Mouse (Mus musculus): ENCODE data around the gene Sirt1.
A peak's percentile ranks its signal among the peaks of the same experiment; 100 is the strongest.

Gene Sirt1

DNA sequence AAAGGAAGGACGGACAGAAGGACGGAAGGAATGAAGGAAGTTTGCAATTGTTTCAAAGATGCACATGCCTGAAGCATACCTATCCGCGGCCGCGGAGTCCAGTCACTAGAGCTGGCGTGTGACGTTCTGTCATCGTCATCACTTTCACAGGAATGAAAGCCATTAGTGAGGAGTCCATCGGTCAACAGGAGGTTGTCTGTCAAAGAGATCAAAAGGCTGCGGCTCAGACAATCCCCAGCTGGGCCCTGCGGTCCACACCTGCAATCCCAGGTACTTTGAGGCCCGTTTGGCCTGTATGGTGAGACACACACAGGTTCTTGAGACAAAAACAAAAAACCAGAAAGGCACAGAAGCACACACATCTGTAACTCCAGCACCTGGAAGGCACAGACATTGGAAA, 44.6 kb downstream of the Sirt1 start:
- no peak for DNase-seq (ENCODE audit: low read depth, low spot score)

DNA sequence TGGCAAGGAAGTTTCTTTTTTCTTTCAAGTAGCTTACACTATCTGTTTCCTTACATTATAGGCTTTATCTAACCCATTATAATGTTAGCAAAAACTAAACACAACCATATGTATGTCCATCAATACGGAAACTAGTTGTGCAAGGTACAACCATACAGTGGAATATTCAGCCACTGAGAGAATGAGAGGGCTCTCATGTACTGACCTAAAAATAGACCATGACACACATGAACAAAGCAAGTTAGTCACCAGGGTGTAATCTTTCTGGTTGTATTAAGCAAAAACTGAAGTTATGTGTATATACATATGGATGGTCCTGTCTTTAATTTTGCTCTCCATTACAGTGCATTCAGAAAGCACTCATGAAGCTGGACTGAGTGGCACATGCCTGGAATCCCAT, 54.4 kb downstream of the Sirt1 start:
- no peak for DNase-seq (ENCODE audit: low read depth, low spot score)

DNA sequence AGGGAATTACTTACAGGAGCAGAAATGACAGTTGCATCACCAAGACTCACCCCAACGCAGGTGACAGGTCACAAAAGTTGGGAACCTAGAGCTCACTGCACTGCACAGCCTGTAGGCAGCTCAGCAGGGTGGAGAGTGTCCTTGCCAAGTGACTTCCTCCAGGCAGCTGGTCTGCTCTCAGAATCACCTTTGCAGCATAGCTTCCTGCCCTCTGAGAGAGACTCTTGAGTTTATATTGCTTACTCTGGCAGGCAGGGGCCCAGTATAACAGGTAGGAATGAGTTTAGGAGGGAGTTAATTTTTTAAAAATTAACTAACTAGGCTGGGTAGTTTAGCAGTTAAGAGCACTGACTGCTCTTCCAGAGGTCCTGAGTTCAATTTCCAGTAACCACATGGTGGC, 67.8 kb downstream of the Sirt1 start:
- no peak for DNase-seq (ENCODE audit: low read depth, low spot score)

DNA sequence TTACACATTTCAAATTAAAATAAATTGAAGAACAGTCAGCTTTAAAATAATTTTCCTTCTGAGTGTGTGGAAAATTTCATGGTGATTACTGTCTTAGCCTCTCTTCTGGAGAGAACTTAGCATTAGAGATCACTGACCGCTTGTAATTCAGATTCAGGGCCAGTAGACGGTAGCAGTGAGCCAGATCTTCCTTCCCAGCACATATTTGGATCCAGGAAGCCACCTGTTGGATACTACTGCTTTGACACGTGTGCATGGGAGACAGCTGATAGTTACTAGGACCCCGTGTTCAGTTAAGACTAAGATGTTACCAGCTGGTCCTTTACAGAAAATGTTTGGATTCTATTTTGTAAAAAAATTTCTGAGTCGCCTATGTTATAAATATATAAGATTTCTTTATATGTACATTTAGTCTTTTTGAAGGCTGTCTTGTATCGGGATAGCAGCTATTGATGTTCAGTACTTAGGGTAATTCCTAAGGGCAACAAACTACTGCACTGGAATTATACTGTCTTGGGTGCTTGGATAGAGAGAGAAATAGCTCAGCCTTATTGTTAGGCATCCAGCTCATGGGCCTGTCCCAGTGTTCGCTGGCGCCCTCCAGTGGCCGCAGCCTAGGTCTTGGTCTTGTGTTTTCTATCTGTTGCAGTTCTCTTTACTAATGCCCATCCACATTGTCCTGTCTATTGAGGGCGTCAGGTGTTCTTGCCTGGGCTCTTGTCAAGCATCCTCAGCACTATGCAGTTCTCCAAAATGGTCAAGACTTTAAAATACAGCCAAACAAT, 72.7 kb downstream of the Sirt1 start:
- peak; percentile 63 for DNase-seq (ENCODE audit: low read depth, low spot score)

DNA sequence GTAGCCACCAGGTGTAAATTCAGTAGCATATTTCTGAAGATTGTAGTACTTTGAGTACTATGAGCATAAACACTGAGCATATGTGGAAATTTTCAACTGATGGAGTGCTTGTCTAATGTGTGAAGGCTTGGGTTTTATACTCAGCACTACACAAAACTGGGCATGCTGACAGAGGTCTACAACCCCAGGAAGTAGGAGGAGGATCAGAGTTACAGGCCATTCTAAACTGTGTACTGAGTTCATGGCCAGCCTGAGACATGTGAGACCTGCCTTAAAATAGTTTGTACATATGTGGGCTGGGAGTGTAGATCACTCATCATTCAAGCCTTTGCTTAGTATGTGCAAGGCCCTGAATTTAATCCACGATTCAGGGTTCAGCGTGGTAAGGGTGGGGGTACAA, 79.1 kb downstream of the Sirt1 start:
- peak; percentile 58 for DNase-seq (ENCODE audit: low read depth, low spot score)

DNA sequence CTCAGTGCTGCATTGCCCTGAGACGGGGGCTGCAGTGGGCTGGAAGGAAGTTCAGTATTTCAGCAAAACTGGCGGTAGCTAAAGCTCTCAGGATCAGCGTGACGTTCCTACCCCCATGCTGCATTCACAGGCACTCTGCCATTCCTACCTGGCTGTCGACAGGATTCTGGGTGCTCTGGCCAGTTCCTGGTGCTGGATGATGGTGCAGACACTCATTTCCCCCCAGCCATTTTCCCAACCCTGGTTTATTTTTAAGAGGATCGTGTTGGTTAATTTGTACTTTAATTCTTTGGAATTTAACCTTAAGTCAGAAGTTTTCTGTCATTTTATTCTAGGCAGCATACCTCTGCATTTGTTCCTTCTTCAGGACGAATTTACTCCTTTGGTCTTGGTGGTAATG, 98.7 kb downstream of the Sirt1 start:
- DNase-seq (ENCODE audit: low read depth, low spot score), result no peak

DNA sequence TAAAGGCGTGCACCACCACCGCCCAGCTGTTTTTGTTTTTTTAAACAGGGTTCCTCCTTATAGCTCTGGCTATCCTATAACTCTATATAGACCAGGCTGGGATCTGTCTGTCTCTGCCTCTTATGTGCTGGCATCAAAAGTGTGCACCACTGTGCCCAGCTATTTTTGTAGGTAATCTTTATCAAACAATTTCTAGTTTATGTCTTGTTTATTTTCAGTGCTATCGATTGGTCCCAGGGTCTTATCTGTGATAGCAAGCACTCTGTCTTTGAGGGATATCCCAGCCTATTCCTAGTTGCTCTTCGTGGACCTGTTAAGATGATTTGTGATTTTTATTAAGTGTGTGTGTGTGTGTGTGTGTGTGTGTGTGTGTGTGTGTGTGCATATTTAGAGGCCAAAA, 99.1 kb downstream of the Sirt1 start:
- DNase-seq (ENCODE audit: low read depth, low spot score), result no peak

DNA sequence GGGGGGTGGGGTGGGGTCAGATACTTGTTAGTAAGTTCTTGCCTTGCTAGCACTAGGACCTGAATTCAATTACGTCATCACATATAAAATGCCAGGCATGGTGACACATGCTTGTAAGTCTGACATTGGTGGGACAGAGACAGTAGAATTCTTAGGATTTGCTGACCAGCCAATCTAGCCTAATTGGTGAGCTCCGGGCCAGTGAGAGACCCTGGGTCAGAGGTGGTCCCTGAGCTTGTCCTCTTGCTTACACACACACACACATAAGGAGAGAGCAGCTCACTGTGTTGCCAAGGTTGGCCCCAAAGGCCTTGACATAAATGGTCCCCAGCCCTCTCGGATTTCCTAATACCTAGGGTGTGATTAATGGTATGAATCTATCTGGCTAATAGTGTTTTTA, 101.7 kb downstream of the Sirt1 start:
- DNase-seq (ENCODE audit: low read depth, low spot score), result no peak

DNA sequence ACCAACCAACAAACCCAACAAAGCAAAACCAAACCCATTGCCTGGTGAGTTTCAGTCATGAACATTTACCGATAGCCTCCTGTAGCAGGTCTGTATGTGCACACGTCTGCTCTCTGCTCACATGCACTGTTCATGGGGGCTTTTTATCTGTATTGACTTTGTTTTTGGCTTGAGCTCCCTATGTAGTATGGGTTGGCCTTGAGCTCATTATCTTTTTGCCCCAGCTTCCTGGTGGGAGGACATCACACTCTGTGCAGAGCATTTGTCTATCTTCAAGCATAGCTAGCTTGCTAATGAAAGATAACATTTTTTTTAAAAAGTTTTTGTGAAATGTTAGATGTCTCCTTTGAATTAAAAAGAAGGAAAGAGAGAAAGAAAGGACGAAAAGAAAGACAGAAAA, 104.5 kb downstream of the Sirt1 start:
- no peak for DNase-seq (ENCODE audit: low read depth, low spot score)

DNA sequence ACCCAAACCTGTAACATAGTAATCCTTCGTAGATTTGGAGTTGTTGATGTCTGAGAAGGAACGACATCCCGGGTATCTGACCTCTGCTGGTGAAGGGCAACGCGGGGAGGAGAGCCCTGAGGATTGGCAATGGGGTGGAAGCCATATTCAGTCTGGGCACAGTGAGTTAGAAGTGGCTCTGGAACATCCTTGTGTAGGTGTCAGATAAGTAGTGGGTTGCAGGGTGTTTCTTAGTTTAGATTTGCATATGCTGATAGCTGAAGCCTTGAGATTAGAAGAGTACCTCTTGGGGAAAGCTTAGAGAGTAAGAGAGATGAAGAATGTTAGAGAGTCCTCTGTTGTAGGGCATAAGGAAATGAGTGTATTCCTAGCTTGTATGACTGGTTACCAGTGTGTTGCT, 108.6 kb downstream of the Sirt1 start:
- DNase-seq (ENCODE audit: low read depth, low spot score), result no peak

DNA sequence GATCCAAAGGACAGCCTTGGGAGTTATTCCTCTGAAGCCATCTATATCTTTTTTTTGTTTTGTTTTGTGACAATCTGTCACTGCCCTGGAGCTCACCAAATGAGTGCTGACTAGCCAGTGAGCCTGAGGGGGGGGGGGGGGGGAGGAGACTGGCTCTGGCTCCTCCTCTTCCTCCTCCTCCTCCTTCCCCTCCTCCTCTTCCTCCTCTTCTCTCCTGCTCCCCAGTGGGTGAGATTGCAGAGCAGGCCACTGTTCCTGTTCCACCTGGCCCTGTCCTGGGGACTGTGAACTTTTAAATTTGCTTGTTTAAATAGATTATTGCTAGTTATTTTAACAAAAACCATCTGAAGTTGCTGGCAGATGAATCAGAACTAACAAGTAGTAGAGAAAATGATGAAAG, 109.1 kb downstream of the Sirt1 start:
- no peak for DNase-seq (ENCODE audit: low read depth, low spot score)

All from skeletal muscle tissue, adult 2 months (tissue).